Mouse (Mus musculus): ENCODE data around the gene Rph3al. TPM values are rescaled to one million over a fixed set of nuclear protein-coding genes. Genes with fewer than 3 reads are reported as not detected.

Rph3al gene
- total and polyA plus RNA-seq, 2 experiments from 2014 or later = 2.5 to 3.1 TPM

DNA sequence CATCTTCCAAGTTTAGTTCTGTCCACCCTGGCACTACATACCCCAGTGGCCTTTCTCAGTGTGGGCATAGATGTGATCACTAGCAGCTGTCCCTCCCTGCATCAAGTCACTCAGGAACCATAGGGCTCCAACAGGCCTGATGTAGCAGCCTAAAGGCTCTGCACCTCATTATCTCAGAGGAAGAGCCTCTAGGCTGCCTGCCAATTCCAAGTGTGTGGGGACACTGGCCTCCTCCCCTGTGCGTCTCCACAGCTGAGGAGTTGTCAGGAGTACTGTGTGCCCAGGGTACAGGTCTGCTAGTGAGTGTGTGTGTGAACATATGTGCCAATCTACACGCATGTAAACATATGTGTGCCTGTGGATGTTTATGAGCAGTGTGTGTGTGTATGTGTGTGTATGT lies 85.7 kb downstream of the Rph3al start:
- Histone ChIP-seq H3K36me3 (ENCODE audit: insufficient read depth, low read length) (no peaks in the 10 kb centered on the region), H3K9ac (replicated peaks; ENCODE audit: low read length) (no peak overlapping the region), H3K27me3 (ENCODE audit: insufficient read depth, low read length) (no peaks in the 10 kb centered on the region), H3K27ac (no peak overlapping the region), H3K4me2 (ENCODE audit: low read depth, low read length) (no peak overlapping the region), H3K4me3 (ENCODE audit: low read length) (no peak overlapping the region), H3K9me3 (ENCODE audit: low read length) (no peaks in the 10 kb centered on the region), H3K4me1 (ENCODE audit: insufficient read depth, low read length) (no peaks in the 10 kb centered on the region)
- WGBS = 63% methylated on average over 2 of the region's 2 CpGs
- peak; percentile 54 for ATAC-seq
- TF ChIP-seq CTCF (IDR thresholded peaks at IDR 0.05; ENCODE audit: low read depth) = no peak
- no peak for DNase-seq (ENCODE audit: low spot score)

- Histone ChIP-seq H3K4me3 (ENCODE audit: low read length) (no peak overlapping the region), H3K9ac (replicated peaks; ENCODE audit: low read length) (no peak overlapping the region), H3K27me3 (ENCODE audit: insufficient read depth, low read length) (no peaks in the 10 kb centered on the region), H3K4me1 (ENCODE audit: insufficient read depth, low read length) (0 out of 2 replicates have a peak, but pooled peaks cover 7% of the 10 kb centered on the region), H3K4me2 (ENCODE audit: low read depth, low read length) (no peak overlapping the region), H3K36me3 (ENCODE audit: insufficient read depth, low read length) (no peaks in the 10 kb centered on the region), H3K27ac (no peak overlapping the region), H3K9me3 (ENCODE audit: low read length) (no peaks in the 10 kb centered on the region)
- 76% methylated on average over 6 of the region's 6 CpGs for WGBS
- TF ChIP-seq CTCF (IDR thresholded peaks at IDR 0.05; ENCODE audit: low read depth) = no peak
- DNase-seq (ENCODE audit: low spot score) (no peak), ATAC-seq (no peak)
Measured at GRCm38 (mm10) chr11:75849552-75849951, 88.7 kb downstream of the Rph3al start.

DNA sequence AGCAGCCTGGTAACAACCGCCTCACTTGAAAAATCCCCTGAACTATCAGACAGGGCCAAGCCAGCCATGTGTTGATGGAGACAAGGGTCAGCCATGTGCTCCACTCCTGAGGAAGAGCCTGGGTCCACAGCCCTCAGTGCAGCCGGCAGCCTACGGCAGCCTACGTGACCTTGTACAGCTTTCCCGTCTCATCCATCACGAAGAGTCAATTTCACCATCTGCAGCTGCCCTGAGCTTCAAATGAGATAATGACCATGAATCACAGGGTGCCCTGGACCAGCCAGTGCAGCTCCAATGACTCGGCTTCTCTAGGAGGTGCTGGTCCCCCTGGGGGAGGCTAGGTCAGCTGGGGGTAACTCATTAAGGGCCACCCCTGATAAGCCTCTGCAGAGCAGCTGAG lies 91.6 kb downstream of the Rph3al start:
- H3K27ac ChIP-seq = no peak overlapping the region
- ATAC-seq = no peak
- H3K9me3 ChIP-seq (ENCODE audit: low read length) = no peaks in the 10 kb centered on the region
- H3K4me3 ChIP-seq (ENCODE audit: low read length) = no peak overlapping the region
- no peak for TF ChIP-seq CTCF (IDR thresholded peaks at IDR 0.05; ENCODE audit: low read depth)
- no peak overlapping the region for H3K9ac ChIP-seq (replicated peaks; ENCODE audit: low read length)
- no peak for DNase-seq (ENCODE audit: low spot score)
- WGBS = 37% methylated on average over 7 of the region's 7 CpGs
- H3K27me3 ChIP-seq (ENCODE audit: insufficient read depth, low read length) = no peaks in the 10 kb centered on the region
- no peaks in the 10 kb centered on the region for H3K36me3 ChIP-seq (ENCODE audit: insufficient read depth, low read length)
- 0 out of 2 replicates have a peak, but pooled peaks cover 11% of the 10 kb centered on the region for H3K4me1 ChIP-seq (ENCODE audit: insufficient read depth, low read length)
- no peak overlapping the region for H3K4me2 ChIP-seq (ENCODE audit: low read depth, low read length)

- H3K27ac ChIP-seq = no peak overlapping the region
- H3K27me3 ChIP-seq (ENCODE audit: insufficient read depth, low read length) = no peaks in the 10 kb centered on the region
- H3K4me2 ChIP-seq (ENCODE audit: low read depth, low read length) = no peak overlapping the region
- H3K9me3 ChIP-seq (ENCODE audit: low read length) = no peaks in the 10 kb centered on the region
- H3K9ac ChIP-seq (replicated peaks; ENCODE audit: low read length) = no peak overlapping the region
- ATAC-seq = peak; percentile 36; the same call in 1 of the 2 replicates
- 0 out of 2 replicates have a peak, but pooled peaks cover 11% of the 10 kb centered on the region for H3K4me1 ChIP-seq (ENCODE audit: insufficient read depth, low read length)
- no peaks in the 10 kb centered on the region for H3K36me3 ChIP-seq (ENCODE audit: insufficient read depth, low read length)
- H3K4me3 ChIP-seq (ENCODE audit: low read length) = no peak overlapping the region
- WGBS = 29% methylated on average over 7 of the region's 7 CpGs
- DNase-seq (ENCODE audit: low spot score) = peak; percentile 44
- TF ChIP-seq CTCF (IDR thresholded peaks at IDR 0.05; ENCODE audit: low read depth) = no peak
Measured at GRCm38 (mm10) chr11:75845675-75846074, 92.6 kb downstream of the Rph3al start.

- Histone ChIP-seq H3K27ac (no peak overlapping the region), H3K36me3 (ENCODE audit: insufficient read depth, low read length) (no peaks in the 10 kb centered on the region), H3K4me2 (ENCODE audit: low read depth, low read length) (no peak overlapping the region), H3K9ac (replicated peaks; ENCODE audit: low read length) (no peak overlapping the region), H3K27me3 (ENCODE audit: insufficient read depth, low read length) (no peaks in the 10 kb centered on the region), H3K9me3 (ENCODE audit: low read length) (no peaks in the 10 kb centered on the region), H3K4me3 (ENCODE audit: low read length) (no peak overlapping the region), H3K4me1 (ENCODE audit: insufficient read depth, low read length) (peaks cover 20% of the 10 kb centered on the region)
- ATAC-seq = no peak
- whole genome bisulfite sequencing = 57% methylated on average over 4 of the region's 4 CpGs
- no peak for TF ChIP-seq CTCF (IDR thresholded peaks at IDR 0.05; ENCODE audit: low read depth)
- peak; percentile 49 for DNase-seq (ENCODE audit: low spot score)
Measured at GRCm38 (mm10) chr11:75842904-75843619, 95.2 kb downstream of the Rph3al start.

DNA sequence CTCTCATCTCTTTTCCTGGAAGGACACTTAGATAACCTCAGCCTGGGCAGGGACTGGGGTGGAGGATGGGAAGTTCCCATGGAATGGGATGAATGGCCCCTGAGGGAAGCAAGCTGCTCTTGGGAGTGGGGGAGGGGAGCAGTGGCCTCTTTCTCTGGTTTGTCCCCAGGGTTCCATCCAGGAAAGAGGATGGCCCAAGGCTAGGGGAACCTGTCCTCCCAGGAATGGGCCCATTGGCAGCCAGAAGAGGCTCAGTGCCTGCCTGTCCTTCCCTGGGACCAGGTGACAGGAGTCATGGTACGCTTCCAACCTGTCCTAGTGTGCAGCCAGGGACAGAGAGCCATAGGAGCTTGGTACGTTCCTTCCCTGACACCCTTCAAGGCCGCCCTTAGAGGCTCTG lies 96.7 kb downstream of the Rph3al start:
- no peak overlapping the region for H3K9ac ChIP-seq (replicated peaks; ENCODE audit: low read length)
- ATAC-seq = no peak
- H3K9me3 ChIP-seq (ENCODE audit: low read length) = no peaks in the 10 kb centered on the region
- H3K4me3 ChIP-seq (ENCODE audit: low read length) = no peak overlapping the region
- DNase-seq (ENCODE audit: low spot score) = no peak
- H3K4me2 ChIP-seq (ENCODE audit: low read depth, low read length) = no peak overlapping the region
- no peak overlapping the region for H3K27ac ChIP-seq
- no peaks in the 10 kb centered on the region for H3K27me3 ChIP-seq (ENCODE audit: insufficient read depth, low read length)
- 72% methylated on average over 3 of the region's 3 CpGs for WGBS
- H3K4me1 ChIP-seq (ENCODE audit: insufficient read depth, low read length) = peaks cover 18% of the 10 kb centered on the region
- TF ChIP-seq CTCF (IDR thresholded peaks at IDR 0.05; ENCODE audit: low read depth) = no peak
- no peaks in the 10 kb centered on the region for H3K36me3 ChIP-seq (ENCODE audit: insufficient read depth, low read length)

All from hindbrain, postnatal 0 days (tissue).